Mouse (Mus musculus): ENCODE data around the gene Ppp1r3e. TPM values are rescaled to one million over a fixed set of nuclear protein-coding genes. Genes with fewer than 3 reads are reported as not detected.

Gene Ppp1r3e
- polyA plus RNA-seq, 1 experiment from 2014 or later = 0.68 TPM

- H3K4me3 ChIP-seq (ENCODE audit: low read depth, low read length) = no peak overlapping the region
- DNase-seq (ENCODE audit: low spot score, missing footprints) = peak; percentile 85
- H3K27me3 ChIP-seq (ENCODE audit: control insufficient read depth, insufficient read depth, low read length) = no peaks in the 10 kb centered on the region
- H3K4me2 ChIP-seq = no peak overlapping the region
- H3K36me3 ChIP-seq (ENCODE audit: control insufficient read depth, insufficient read depth, low read length) = no peaks in the 10 kb centered on the region
- H3K9ac ChIP-seq (ENCODE audit: low read length) = no peak overlapping the region
- no peak for ATAC-seq (ENCODE audit: low FRiP score)
- no peaks in the 10 kb centered on the region for H3K4me1 ChIP-seq (ENCODE audit: control insufficient read depth, insufficient read depth, low read length)
- H3K9me3 ChIP-seq (ENCODE audit: control insufficient read depth, low read length) = no peaks in the 10 kb centered on the region
- H3K27ac ChIP-seq (ENCODE audit: low read depth, low read length) = no peak overlapping the region
- 4% methylated on average over 4 of the region's 4 CpGs for WGBS
Measured at GRCm38 (mm10) chr14:54843461-54843860, 33.9 kb downstream of the Ppp1r3e start.

- H3K27me3 ChIP-seq (ENCODE audit: control insufficient read depth, insufficient read depth, low read length) = no peaks in the 10 kb centered on the region
- no peaks in the 10 kb centered on the region for H3K36me3 ChIP-seq (ENCODE audit: control insufficient read depth, insufficient read depth, low read length)
- H3K27ac ChIP-seq (ENCODE audit: low read depth, low read length) = no peak overlapping the region
- no peak overlapping the region for H3K4me3 ChIP-seq (ENCODE audit: low read depth, low read length)
- no peaks in the 10 kb centered on the region for H3K9me3 ChIP-seq (ENCODE audit: control insufficient read depth, low read length)
- no peak overlapping the region for H3K9ac ChIP-seq (ENCODE audit: low read length)
- DNase-seq (ENCODE audit: low spot score, missing footprints) (no peak), ATAC-seq (ENCODE audit: low FRiP score) (no peak)
- no peak overlapping the region for H3K4me2 ChIP-seq
- WGBS = 89% methylated on average over 1 of the region's 1 CpGs
- H3K4me1 ChIP-seq (ENCODE audit: control insufficient read depth, insufficient read depth, low read length) = no peaks in the 10 kb centered on the region
Measured at GRCm38 (mm10) chr14:54823716-54824115, 53.6 kb downstream of the Ppp1r3e start.

Other genes with a start within 250 kb of the Ppp1r3e start
- not detected in 2 replicates for gene Gm17606, start 236.6 kb downstream of the Ppp1r3e start, polyA plus RNA-seq (2014; fragmentation: Nextera tagmentation; extraction: Ambion mirVana)
- gene Cdh24, start 236.2 kb downstream of the Ppp1r3e start, polyA plus RNA-seq (2014; fragmentation: Nextera tagmentation; extraction: Ambion mirVana) = 5.8 and 6.9 TPM in 2 replicates
- gene 1700123O20Rik, start 191.3 kb downstream of the Ppp1r3e start, polyA plus RNA-seq (2014; fragmentation: Nextera tagmentation; extraction: Ambion mirVana) = 95.7 and 96.7 TPM in 2 replicates
- gene Acin1, start 190.6 kb downstream of the Ppp1r3e start, polyA plus RNA-seq (2014; fragmentation: Nextera tagmentation; extraction: Ambion mirVana) = 139 and 145 TPM in 2 replicates
- gene Gm29776, start 178.7 kb downstream of the Ppp1r3e start, polyA plus RNA-seq (2014; fragmentation: Nextera tagmentation; extraction: Ambion mirVana) = 0.11 and 0.22 TPM in 2 replicates
- gene Cebpe, start 165.4 kb downstream of the Ppp1r3e start, polyA plus RNA-seq (2014; fragmentation: Nextera tagmentation; extraction: Ambion mirVana) = 0.12 TPM in 1 of 2 replicates, not detected in the other
- gene Slc7a8, start 95.6 kb downstream of the Ppp1r3e start, polyA plus RNA-seq (2014; fragmentation: Nextera tagmentation; extraction: Ambion mirVana) = 2.8 and 3.0 TPM in 2 replicates
- not detected in 2 replicates for gene Rnf212b, start 63.4 kb downstream of the Ppp1r3e start, polyA plus RNA-seq (2014; fragmentation: Nextera tagmentation; extraction: Ambion mirVana)
- gene Homez, start 6.6 kb downstream of the Ppp1r3e start, polyA plus RNA-seq (2014; fragmentation: Nextera tagmentation; extraction: Ambion mirVana) = 13.2 and 19.9 TPM in 2 replicates
- gene Bcl2l2, start 5.8 kb upstream of the Ppp1r3e start, polyA plus RNA-seq (2014; fragmentation: Nextera tagmentation; extraction: Ambion mirVana) = 2.4 and 3.3 TPM in 2 replicates
- gene Gm20521, start 5.9 kb upstream of the Ppp1r3e start, polyA plus RNA-seq (2014; fragmentation: Nextera tagmentation; extraction: Ambion mirVana) = not detected in 2 replicates
- gene Pabpn1, start 14.9 kb upstream of the Ppp1r3e start, polyA plus RNA-seq (2014; fragmentation: Nextera tagmentation; extraction: Ambion mirVana) = 166 and 173 TPM in 2 replicates
- 35.4 and 36.0 TPM in 2 replicates for gene Slc22a17, start 35.6 kb upstream of the Ppp1r3e start, polyA plus RNA-seq (2014; fragmentation: Nextera tagmentation; extraction: Ambion mirVana)
- gene Efs, start 48.6 kb upstream of the Ppp1r3e start, polyA plus RNA-seq (2014; fragmentation: Nextera tagmentation; extraction: Ambion mirVana) = 24.4 and 27.6 TPM in 2 replicates
- gene Il25, start 55.1 kb upstream of the Ppp1r3e start, polyA plus RNA-seq (2014; fragmentation: Nextera tagmentation; extraction: Ambion mirVana) = not detected in 2 replicates
- gene Cmtm5, start 58.7 kb upstream of the Ppp1r3e start, polyA plus RNA-seq (2014; fragmentation: Nextera tagmentation; extraction: Ambion mirVana) = 0.19 and 0.71 TPM in 2 replicates
- gene Myh6, start 89.4 kb upstream of the Ppp1r3e start, polyA plus RNA-seq (2014; fragmentation: Nextera tagmentation; extraction: Ambion mirVana) = 0.51 TPM in 1 of 2 replicates, not detected in the other
- gene Gm17428, start 99.4 kb upstream of the Ppp1r3e start, polyA plus RNA-seq (2014; fragmentation: Nextera tagmentation; extraction: Ambion mirVana) = not detected in 2 replicates
- gene Myh7, start 117.1 kb upstream of the Ppp1r3e start, polyA plus RNA-seq (2014; fragmentation: Nextera tagmentation; extraction: Ambion mirVana) = 0.52 and 1.1 TPM in 2 replicates
- 85.0 and 85.9 TPM in 2 replicates for gene Ngdn, start 137.9 kb upstream of the Ppp1r3e start, polyA plus RNA-seq (2014; fragmentation: Nextera tagmentation; extraction: Ambion mirVana)
- 11.3 and 11.5 TPM in 2 replicates for gene Zfhx2, start 214.8 kb upstream of the Ppp1r3e start, polyA plus RNA-seq (2014; fragmentation: Nextera tagmentation; extraction: Ambion mirVana)
- 22.0 and 22.7 TPM in 2 replicates for gene Thtpa, start 217.2 kb upstream of the Ppp1r3e start, polyA plus RNA-seq (2014; fragmentation: Nextera tagmentation; extraction: Ambion mirVana)
- gene Ap1g2, start 229.0 kb upstream of the Ppp1r3e start, polyA plus RNA-seq (2014; fragmentation: Nextera tagmentation; extraction: Ambion mirVana) = 9.5 and 10.1 TPM in 2 replicates
- 2.2 and 2.8 TPM in 2 replicates for gene Jph4, start 239.4 kb upstream of the Ppp1r3e start, polyA plus RNA-seq (2014; fragmentation: Nextera tagmentation; extraction: Ambion mirVana)

Measured in midbrain, embryonic 11.5 days (tissue).